Mouse (Mus musculus): ENCODE measurements around the gene Gm16181. TPM values are rescaled to one million over a fixed set of nuclear protein-coding genes. Genes with fewer than 3 reads are reported as not detected.
A peak's percentile ranks its signal among the peaks of the same experiment; 100 is the strongest.

Gm16181 gene
- total RNA-seq, 4 experiments from 2014 or later = not detected

DNA sequence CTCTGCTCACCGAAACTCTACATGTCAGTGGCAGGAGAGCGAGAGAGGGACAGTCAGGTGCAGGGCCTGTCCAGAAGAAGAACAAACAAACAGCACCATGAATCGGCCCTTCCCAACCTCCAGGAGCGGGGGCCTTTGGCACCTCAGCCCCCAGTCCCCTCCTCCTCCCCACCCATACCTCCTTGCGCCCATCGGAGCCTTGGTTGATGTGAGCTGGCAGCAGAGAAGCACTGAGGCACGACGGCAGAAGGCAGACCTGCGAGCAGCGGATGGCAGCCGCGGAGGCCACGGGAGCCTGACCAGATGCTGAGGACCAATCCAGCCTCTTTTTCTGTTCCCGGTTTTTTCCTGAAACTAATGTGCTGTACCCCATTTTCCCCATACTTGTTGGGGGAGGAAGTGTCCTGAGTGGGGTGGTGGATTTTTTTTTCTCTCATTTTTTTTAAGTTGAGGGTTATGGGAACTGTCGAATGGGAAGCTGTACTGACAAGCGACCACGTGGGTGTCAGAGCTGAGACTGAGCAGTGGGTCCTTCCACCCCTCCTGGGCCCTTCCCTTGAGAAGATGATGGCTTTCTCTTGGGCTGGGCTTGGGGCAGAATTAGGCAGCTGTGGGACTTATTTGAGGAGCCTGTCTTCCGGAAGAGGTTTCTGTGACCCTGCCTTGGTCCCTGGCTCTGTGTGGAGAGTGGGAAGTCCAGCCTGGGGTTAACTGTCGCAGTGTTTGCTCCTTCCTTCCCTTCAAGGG lies 29.0 kb downstream of the Gm16181 start:
- DNase-seq (ENCODE audit: low spot score in 2 of 2) = no peak

DNA sequence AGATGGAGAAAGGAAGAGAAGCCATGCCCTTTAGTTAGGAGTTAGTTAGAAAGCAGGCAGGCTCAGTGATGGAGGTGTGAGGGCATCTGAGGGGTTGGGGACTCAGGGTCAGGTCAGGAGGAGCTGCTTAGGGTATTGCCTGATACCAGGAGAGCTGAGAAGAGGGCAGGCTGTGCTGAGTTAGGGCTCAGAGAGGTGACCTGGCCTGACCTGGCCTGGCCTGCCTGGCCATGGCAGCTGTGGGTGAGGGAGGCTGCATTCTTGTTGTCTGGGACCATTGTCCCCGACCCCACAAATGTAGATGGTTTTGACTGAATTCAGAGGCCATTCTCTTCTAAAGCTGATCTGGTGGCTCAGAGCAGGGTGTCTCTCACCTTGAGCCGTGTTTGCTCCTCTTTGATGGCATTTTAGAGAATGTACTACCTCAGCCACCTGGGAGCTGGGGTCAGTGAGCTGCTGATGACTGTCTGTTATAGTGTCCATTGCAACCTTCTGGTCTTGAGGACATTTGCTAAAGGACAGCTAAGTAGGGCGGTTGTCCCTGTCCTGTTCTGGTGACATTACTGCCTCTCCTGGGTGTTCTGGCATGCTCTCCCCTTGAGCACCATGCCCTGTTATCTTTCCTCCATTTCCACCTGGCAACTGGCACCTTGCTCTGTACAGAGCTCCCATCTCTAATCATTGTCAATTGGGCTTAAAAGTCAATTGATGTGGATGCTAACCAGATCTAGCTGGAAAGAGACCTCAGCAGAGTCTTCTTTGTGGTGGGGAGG lies 29.9 kb downstream of the Gm16181 start:
- DNase-seq (ENCODE audit: low spot score in 2 of 2) = no peak

DNA sequence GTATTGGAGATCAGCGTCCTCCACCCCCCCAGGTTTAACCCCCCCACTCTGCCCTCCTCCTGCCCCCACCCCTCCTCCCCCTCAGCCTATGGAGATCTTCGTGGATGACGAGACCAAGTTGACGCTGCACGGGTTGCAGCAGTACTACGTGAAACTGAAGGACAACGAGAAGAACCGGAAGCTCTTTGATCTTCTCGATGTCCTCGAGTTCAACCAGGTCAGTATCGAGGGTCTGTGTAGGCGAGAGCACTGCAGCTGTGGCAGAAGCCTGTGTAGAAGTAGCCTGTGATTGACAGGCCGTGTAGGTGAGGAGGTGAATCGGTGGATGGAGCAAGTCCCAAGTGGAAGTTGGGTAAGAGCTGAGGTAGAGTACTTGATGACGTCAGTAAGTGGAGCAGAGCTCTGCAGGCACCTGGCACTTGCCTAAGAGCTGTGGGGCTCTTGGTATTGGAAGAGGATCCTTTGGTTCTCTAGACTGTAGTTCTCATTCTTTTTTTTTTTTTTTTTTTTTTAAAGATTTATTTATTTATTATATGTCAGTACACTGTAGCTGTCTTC lies 30.6 kb downstream of the Gm16181 start:
- no peak for DNase-seq (ENCODE audit: low spot score in 2 of 2)

DNA sequence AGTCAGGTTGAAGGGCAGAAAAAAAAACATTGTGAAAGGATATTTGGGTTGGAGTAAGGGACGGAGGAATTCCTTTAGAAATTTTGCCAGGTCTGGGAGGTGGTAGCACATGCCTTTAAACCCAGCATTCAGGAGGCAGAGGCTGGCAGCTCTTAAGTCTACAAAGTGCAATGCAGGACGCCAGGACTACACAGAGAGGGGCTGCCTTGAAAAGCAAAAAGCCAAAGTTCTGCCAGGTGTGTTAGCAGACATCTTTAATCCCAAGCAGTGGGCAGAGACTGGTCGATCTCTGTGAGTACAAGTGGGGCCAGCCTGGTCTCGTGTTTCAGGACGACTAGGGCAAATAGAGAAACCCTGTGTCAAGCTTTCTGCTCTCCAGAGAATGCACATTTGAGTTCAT lies 31.3 kb downstream of the Gm16181 start:
- no peak for DNase-seq (ENCODE audit: low spot score in 2 of 2)

DNA sequence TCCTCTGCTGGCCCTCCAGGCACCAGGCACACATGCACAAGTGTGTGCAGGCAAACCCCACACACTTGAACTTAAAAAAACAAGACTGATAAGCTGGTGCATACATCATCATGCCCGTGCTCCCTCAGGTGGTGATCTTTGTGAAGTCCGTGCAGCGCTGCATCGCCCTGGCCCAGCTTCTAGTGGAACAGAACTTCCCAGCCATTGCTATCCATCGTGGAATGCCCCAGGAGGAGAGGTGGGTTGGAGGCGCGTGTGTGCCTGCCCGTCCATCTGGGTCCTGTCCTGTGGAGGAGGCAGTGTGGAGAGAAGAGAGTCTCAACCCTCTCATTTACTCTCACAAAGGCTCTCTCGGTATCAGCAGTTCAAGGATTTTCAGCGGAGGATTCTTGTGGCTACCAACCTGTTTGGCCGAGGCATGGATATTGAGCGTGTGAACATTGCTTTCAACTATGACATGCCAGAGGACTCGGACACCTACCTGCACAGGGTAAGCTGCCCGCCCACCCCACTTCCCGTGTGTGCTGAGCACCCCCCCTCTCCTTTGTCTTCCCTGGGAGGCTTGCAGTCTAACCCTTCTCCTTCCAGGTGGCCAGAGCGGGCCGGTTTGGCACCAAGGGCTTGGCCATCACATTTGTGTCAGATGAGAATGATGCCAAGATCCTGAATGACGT lies 32.1 kb downstream of the Gm16181 start:
- DNase-seq (ENCODE audit: low spot score in 2 of 2) = no peak

DNA sequence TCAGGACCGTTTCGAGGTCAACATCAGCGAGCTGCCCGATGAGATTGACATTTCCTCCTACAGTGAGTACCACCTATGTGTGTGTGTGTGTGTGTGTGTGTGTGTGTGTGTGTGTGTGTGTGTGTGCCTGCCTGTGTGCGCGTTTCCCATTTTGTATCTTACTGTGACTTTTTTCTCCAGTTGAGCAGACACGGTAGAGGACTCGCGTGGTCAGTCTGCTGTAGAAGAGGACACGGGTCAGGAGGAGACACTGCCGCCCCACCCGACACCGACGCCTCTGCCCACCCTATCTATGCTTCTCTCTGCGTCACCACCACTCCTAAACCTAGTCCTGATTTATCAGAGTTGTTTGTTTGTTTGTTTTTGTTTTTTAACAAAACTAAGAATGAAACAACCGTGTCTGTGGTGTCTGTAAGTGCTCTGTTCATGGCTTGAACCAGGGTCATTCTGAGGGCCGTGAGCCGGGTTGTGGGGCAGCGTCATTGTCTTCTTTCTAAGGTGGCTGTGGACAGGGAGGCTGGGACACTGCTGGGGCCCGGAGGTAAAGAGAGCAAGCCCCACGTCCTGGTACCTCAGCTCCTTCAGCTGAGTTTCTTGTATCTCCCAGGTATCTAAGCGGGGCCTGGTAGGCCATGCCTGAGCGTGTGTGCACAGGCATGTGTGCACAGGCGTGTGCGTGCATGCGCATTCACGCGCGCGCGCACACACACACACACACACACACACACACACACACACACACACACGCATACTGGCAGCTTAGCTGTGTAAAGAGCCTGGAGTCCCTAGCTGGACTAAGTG lies 32.9 kb downstream of the Gm16181 start:
- no peak for DNase-seq (ENCODE audit: low spot score in 2 of 2)

DNA sequence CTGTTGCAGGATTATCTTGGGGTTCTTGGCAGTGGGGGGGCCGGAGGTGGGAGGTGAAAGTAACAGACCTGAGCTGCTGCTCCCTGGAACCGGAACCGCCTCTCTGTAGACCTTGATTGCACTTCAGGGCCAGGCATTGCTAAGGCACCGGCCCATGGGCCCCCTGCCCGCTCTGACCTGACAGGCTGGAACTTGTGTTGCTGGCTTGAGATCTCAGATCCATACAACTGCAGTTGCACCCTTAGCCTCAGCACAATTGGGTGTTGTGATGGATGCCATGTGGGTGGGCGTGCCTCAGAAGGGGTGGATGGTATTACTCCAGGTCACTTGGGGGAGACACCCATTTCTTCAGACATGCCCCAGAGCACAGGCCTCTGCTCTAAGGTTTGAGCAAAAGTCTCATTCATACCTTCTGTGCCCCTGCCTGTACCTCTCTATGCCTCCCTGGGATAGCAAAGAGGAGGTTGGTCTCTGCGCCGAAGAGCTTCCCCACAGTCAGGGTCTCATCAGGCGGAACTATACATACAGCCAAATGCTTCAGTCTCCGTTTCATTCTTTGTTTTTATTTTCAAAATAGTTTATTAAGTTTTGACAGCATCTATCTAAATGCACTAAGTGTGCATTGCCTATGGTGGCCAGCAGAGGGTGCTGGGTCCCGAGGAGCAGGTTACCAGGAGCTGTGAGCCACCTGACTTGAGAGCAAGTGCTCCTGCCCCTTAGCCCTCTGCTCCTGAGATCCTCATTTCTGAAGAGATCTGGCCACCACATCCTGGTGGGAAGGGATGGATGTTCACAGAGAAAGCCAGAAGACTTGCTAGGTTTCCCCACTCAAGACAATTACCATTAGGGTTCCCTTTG lies 33.8 kb downstream of the Gm16181 start:
- peak in 1 of 2 experiments; percentile 18 for DNase-seq (ENCODE audit: low spot score in 2 of 2)

DNA sequence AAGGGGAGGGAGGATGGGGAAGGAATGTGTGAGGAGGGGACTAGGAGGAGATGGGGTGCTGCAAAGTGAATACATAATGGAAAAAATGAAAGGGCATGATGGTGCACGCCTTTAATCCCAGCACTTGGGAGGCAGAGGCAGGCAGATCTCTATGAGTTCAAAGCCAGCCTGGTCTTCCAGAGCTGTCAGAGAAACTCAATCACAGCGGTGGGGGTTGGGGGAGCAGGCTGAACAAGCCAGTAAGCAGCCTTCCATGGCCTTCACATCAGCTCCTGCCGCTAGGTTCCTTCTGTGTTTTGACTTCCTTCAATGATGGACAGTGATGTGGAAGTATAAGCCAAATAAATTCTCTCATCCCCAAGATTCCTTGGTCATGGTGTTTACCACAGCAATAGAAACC lies 34.7 kb downstream of the Gm16181 start:
- DNase-seq (ENCODE audit: low spot score in 2 of 2) = peak in 1 of 2 experiments; percentile 7

DNA sequence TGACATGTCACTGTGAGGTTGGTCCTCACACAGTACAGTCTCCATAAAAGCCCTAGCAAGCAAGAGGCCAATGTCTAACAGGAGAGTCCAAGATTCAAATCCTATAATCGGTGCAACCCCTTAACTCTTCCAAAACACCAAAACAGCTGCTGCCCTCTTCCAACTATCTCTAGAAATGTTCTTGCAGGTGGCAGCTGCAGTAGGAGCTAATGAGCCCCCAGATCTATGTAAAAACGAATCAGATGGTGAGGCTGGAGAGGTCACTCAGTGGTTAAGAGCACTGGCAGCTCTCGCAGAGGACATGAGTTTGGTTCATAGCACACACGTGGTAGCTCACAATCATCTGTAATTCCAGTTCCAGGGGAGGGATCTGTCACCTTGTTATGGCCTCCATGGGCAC lies 35.1 kb downstream of the Gm16181 start:
- DNase-seq (ENCODE audit: low spot score in 2 of 2) = no peak

DNA sequence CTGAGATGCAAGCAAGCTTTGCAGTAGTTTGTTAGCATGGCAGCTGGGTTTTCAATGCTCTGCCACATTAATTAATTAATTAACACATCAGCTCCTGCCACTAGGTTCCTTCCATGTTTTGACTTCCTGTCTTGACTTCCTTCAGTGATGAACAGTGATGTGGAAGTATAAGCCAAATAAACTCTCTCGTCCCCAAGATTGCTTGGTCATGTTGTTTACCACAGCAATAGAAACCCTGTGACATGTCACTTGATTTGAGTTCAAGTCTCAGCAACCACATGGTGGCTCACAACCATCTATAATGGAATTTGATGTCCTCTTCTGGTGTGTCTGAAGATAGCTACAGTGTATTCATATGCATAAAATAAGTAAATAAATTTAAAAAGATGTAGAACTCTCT lies 36.7 kb downstream of the Gm16181 start:
- DNase-seq (ENCODE audit: low spot score in 2 of 2) = no peak

DNA sequence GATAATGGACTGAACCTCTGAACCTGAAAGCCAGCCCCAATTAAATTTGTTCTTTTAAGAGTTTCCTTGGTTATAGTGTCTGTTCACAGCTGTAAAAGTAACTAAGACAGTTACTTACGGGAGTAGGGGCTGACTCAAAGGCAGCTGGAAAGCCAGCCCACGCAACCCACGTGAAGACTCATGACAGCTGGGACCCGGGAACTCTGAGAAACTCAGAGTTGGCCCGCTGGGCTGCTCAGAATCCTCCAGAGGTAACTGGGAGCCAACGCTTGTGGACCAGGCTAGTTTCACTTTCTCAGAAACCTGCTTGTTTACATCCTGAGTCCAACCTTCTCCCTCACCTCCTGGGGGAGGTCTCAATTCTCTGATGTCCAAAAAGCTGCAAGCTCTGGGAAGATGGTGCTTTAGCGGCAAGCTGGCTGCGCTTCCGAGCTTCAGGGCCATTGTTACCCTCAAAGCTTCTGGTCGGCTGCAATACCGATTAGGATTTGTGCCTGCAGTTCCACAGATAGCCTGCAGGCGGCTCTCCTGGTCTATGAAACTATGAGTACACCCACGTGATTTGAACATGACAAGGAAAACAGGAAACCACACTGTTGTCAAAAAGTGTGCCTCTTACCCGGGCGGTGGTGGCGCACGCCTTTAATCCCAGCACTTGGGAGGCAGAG lies 37.3 kb downstream of the Gm16181 start:
- peak; percentile 85 to 96 for DNase-seq (ENCODE audit: low spot score in 2 of 2)

DNA sequence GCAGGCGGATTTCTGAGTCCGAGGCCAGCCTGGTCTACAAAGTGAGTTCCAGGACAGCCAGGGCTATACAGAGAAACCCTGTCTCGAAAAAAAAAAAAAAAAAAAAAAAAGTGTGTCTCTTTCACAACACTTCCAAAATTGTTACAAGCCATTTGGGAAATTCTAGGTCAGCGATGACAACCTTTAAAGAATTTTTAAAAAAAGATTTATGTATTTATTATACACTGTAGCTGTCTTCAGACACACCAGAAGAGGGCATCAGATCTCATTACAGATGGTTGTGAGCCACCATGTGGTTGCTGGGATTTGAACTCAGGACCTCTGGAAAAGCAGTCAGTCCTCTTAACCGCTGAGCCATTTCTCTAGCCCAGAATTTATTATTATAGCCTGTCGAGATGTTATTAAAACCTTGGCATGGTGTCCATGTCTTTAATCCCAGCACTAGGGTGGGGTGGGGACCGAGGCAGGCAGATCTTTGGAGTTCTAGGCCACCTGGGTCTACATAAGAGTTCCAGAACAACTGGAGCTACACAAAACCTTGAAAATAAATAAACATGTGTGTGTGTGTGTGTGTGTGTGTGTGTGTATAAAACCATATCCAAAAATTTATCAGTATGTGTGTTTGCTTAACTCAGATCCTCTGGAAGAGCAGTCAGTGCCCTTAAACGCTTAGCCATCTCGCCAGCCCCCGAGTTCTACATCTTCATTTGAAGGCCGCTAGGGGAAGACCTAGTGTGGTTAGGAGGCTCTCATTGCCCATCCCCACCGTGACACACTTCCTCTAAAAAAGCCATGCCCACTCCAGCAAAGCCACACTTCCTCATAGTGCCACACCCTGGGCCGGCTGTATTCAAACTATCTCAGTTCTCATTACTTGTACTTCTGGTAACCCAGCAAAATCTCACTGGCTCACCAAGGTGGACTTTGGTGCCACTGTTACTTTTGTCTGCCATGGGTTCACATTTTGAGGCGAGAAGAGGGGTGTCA lies 38.2 kb downstream of the Gm16181 start:
- no peak for DNase-seq (ENCODE audit: low spot score in 2 of 2)

DNA sequence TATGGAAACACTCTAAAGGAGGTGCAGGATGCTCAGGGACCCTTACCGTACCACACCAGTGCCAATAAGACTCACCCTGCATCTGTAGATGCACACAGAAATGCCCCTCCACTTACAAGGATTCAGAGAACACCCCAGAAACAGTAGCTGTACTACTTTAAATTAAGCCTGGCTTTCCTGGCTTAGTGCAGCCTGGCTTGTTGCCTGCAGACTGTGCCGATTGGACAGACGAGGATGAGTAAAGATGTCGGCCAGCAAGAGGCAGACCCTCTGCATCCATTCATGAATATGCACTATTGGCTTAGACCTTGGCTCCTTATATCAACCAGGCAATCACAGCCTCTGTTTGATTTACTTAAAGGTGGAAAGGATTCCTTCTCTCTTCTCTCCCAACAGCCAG lies 39.0 kb downstream of the Gm16181 start:
- no peak for DNase-seq (ENCODE audit: low spot score in 2 of 2)

DNA sequence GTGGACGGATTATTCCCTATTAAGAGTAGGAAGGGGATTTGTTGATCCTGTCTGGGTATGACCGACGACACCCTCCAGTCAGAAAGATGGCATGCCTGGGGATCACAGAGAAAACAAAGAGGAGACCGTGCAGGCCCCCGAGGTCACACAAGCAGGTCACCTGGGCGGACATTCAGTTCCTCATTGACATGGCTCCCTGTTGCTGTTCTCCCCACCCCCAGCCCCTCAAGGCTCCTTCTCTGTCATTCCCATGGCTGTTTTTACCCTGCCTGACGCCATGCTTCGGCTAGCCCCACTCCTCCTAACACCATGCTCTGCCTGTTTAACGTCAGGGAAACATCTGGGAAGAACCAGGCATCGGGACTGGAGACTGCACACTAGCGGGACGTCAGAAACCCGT lies 41.0 kb downstream of the Gm16181 start:
- no peak for DNase-seq (ENCODE audit: low spot score in 2 of 2)

DNA sequence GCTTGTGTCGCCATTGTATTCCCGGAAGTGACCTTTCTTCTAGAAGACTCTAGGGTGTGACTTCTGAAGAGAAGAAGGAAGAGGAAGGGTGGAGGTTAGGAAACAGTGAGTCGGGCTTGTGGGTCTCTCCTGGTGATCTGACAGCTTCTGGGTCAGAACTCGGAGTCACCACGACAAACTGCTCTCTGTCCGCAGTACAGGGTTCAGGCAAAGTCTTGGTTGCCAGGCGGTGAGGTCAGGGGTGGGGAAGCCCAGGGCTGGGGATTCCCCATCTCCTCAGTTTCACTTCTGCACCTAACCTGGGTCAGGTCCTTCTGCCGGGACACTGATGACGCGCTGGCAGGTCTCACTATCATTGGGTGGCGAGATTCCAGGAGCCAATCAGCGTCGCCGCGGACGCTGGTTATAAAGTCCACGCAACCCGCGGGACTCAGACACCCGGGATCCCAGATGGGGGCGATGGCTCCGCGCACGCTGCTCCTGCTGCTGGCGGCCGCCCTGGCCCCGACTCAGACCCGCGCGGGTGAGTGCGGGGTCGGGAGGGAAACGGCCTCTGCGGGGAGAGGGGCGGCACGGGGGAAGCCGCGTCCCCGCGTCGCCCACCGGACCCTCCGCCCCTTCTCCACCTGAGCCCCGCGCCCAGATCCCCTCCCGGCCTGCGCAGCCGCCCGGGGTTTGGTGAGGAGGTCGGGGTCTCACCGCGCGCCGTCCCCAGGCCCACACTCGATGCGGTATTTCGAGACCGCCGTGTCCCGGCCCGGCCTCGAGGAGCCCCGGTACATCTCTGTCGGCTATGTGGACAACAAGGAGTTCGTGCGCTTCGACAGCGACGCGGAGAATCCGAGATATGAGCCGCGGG lies 42.3 kb downstream of the Gm16181 start, which contains the start of gene H2-D1:
TSS of gene H2-D1 (plus strand) at position 67 of the 859 bp plus-strand sequence.
- DNase-seq (ENCODE audit: low spot score in 2 of 2) = peak; percentile 88 to 95

DNA sequence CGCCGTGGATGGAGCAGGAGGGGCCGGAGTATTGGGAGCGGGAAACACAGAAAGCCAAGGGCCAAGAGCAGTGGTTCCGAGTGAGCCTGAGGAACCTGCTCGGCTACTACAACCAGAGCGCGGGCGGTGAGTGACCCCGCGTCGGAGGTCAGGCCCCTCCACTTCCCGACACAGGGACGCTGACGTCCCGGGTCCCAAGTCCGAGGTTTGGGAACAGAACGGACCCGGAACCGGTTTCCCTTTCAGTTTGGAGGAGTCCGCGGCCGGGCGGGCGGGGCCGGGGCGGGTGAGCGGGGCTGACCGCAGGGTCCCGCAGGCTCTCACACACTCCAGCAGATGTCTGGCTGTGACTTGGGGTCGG lies 42.9 kb downstream of the Gm16181 start:
- no peak for DNase-seq (ENCODE audit: low spot score in 2 of 2)

DNA sequence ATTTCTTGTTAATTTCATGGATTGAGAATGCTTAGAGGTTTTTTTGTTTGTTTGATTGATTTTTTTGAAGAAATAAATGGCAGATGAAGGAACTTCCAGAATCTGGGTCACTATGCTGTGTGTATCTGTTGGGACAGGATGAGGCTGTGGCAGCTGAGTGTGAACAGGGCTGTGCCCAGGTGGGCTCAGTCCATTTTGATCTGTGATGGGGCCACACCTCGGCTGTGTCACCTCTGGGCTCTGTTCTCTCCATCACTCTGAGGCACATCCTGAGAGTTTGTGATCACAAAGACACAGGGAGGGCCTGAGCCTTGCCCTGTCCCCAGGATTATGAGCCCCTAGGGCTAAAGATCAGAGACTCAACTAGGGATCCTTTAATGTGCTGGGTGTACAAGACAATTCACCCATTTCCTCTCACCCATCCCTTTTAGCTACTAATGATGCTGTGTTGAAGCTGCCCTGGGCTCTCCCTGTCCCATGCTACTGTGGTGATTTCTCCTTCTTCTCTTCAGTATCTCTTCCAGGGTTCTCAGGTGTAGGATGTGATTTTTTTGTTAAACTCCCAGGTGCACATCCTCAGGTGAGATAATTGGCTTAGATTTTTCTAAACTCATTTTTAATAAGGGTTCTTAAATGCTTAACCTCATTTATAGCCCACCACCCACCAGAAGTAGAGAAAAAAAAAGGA lies 46.9 kb downstream of the Gm16181 start:
- DNase-seq (ENCODE audit: low spot score in 2 of 2) = no peak

All from left cerebral cortex, adult 8-10 months (tissue).